Mouse (Mus musculus) hindbrain, postnatal 0 days (tissue): ENCODE results near the gene Fras1. TPM values are rescaled to one million over a fixed set of nuclear protein-coding genes. Genes with fewer than 3 reads are reported as not detected.

Experiments
- ATAC-seq: fragments of 200-750 bp; cut with Nextera tagmentation; 2 replicates; pipeline ENCODE4 v1.8.0; 2017; ENCODE audit warnings: mild to moderate bottlenecking, moderate TSS enrichment, moderate library complexity
- DNase-seq: peaks from one replicate; pipeline ENCODE4 v3.0.0-alpha.2; 2015; ENCODE audit warnings: low spot score
- H3K27ac ChIP-seq: fragments of 300-500 bp; sonication (generic); 2 replicates; pipeline ENCODE4 v1.5.1; 2014; ENCODE audit warnings: mild to moderate bottlenecking
- H3K27me3 ChIP-seq: fragments of 300-500 bp; sonication (generic); 2 replicates; pipeline ENCODE4 v1.6.1; 2014; ENCODE audit warnings: low read length, mixed read lengths; ENCODE audit not compliant: insufficient read depth
- H3K36me3 ChIP-seq: fragments of 300-500 bp; sonication (generic); 2 replicates; pipeline ENCODE4 v1.6.1; 2014; ENCODE audit warnings: low read length, mixed read lengths; ENCODE audit not compliant: insufficient read depth
- H3K4me1 ChIP-seq: fragments of 300-500 bp; sonication (generic); 2 replicates; pipeline ENCODE4 v1.6.1; 2014; ENCODE audit warnings: antibody characterized with exemption, low read length, mixed read lengths; ENCODE audit not compliant: insufficient read depth
- H3K4me2 ChIP-seq: fragments of 300-500 bp; sonication (generic); 2 replicates; pipeline ENCODE4 v1.6.1; 2014; ENCODE audit warnings: low read depth, mild to moderate bottlenecking, low read length, moderate library complexity, mixed read lengths
- H3K4me3 ChIP-seq: fragments of 300-500 bp; sonication (generic); 2 replicates; pipeline ENCODE4 v1.5.1; 2014; ENCODE audit warnings: low read length
- H3K9ac ChIP-seq: fragments of 300-500 bp; sonication (generic); replicated peaks from 2 replicates; pipeline ENCODE4 v1.6.1; 2014; ENCODE audit warnings: mild to moderate bottlenecking, low read length, moderate library complexity, mixed read lengths
- H3K9me3 ChIP-seq: fragments of 300-500 bp; sonication (generic); 2 replicates; pipeline ENCODE4 v1.6.1; 2016; ENCODE audit warnings: low read length, mixed read lengths
- CTCF ChIP-seq: IDR thresholded peaks from 2 replicates; pipeline ENCODE4 v1.5.1; 2016; ENCODE audit warnings: antibody characterized with exemption, control low read depth, low read depth
- WGBS: fragments of 180-500 bp; shearing (Covaris S2); extraction: QIAGEN DNeasy Blood & Tissue Kit; methylation state at CpG from one replicate; pipeline ENCODE4 v1.1.7; 2014; 5-methylcytosine and 5-hydroxymethylcytosine counted together
- polyA plus RNA-seq: library from polyadenylated mRNA; unstranded; fragments of >200 nt; fragmentation: Nextera tagmentation; extraction: Ambion mirVana; gene quantifications from 2 replicates; pipeline ENCODE4 v1.2.1, GENCODE M21; 2015
- total RNA-seq: library from RNA; depleted of rRNA; stranded (reverse); fragments of >200 nt; gene quantifications from 2 replicates; pipeline ENCODE4 v1.2.3, GENCODE M21; 2014

The Fras1 gene
- total and polyA plus RNA-seq, 2 experiments from 2014 or later, result 2.9 to 15.3 TPM

DNA sequence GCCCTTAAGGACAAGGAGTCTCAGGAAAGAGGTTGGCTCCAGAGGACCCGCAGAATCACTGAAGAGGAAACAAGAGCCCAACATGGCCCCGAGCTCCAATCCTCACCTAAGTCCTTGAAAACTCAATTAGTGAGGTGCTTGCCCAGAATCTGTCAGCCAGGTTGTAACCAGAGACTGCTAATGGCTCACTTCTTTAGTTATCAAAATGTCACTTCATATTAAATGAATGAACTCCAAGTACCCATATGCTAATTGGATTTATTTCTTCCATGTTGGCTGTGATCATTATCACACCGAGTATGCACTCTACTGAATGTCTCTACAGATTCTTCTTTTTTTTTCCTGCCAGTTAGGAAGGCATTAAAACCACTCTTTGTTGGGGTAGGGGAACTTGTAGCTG lies 47.8 kb downstream of the Fras1 start:
- no peak overlapping the region for H3K9ac ChIP-seq
- H3K27ac ChIP-seq, result no peak overlapping the region
- no peaks in the 10 kb centered on the region for H3K27me3 ChIP-seq
- 63% methylated on average over 3 of the region's 3 CpGs for WGBS
- ATAC-seq, result peak; percentile 49
- no peak for TF ChIP-seq CTCF
- no peaks in the 10 kb centered on the region for H3K9me3 ChIP-seq
- DNase-seq, result peak; percentile 44
- H3K4me3 ChIP-seq, result no peak overlapping the region
- no peaks in the 10 kb centered on the region for H3K4me1 ChIP-seq
- H3K36me3 ChIP-seq, result no peaks in the 10 kb centered on the region
- no peak overlapping the region for H3K4me2 ChIP-seq

DNA sequence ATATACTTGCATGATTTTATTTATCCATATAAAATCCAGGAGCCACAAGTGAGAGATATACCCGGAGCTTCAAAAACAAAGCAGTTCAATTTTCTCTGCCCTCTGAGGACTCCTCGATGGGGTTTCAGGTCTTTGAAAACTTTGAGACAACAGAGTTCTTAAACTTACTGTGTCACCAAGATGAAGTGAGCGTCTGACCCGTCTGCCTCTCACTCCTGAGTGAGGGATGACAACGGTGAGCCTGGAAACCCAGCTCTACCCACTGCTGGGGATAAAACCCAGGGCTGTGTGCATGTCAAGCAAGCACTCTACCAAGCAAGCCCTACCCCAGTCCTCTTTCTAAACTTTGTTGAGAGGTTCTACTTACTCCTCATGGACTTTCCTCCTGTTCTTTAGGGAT lies 49.0 kb downstream of the Fras1 start:
- no peaks in the 10 kb centered on the region for H3K27me3 ChIP-seq
- H3K9ac ChIP-seq, result no peak overlapping the region
- no peak for ATAC-seq
- no peaks in the 10 kb centered on the region for H3K4me1 ChIP-seq
- H3K36me3 ChIP-seq, result no peaks in the 10 kb centered on the region
- no peak overlapping the region for H3K27ac ChIP-seq
- H3K4me2 ChIP-seq, result no peak overlapping the region
- 87% methylated on average over 5 of the region's 5 CpGs for WGBS
- no peak for TF ChIP-seq CTCF
- H3K9me3 ChIP-seq, result no peaks in the 10 kb centered on the region
- DNase-seq, result no peak
- H3K4me3 ChIP-seq, result no peak overlapping the region

- Histone ChIP-seq H3K4me3 (no peak overlapping the region), H3K4me2 (no peak overlapping the region), H3K9ac (no peak overlapping the region), H3K27me3 (no peaks in the 10 kb centered on the region), H3K9me3 (no peaks in the 10 kb centered on the region), H3K36me3 (no peaks in the 10 kb centered on the region), H3K4me1 (no peaks in the 10 kb centered on the region), H3K27ac (no peak overlapping the region)
- DNase-seq (no peak), ATAC-seq (no peak)
- 87% methylated on average over 8 of the region's 8 CpGs for WGBS
- no peak for TF ChIP-seq CTCF
Observed at GRCm38 (mm10) chr5:96425391-96425790, 51.6 kb downstream of the Fras1 start.

GRCm38 (mm10) chr5:96429532-96430141 lies 55.9 kb downstream of the Fras1 start:
- Histone ChIP-seq H3K9me3 (no peaks in the 10 kb centered on the region), H3K27me3 (no peaks in the 10 kb centered on the region), H3K9ac (no peak overlapping the region), H3K36me3 (no peaks in the 10 kb centered on the region), H3K4me3 (no peak overlapping the region), H3K4me1 (no peaks in the 10 kb centered on the region), H3K4me2 (no peak overlapping the region), H3K27ac (no peak overlapping the region)
- WGBS, result 85% methylated on average over 13 of the region's 13 CpGs
- DNase-seq (no peak), ATAC-seq (no peak)
- no peak for TF ChIP-seq CTCF

- no peak for TF ChIP-seq CTCF
- Histone ChIP-seq H3K4me3 (no peak overlapping the region), H3K36me3 (no peaks in the 10 kb centered on the region), H3K4me1 (no peaks in the 10 kb centered on the region), H3K9ac (no peak overlapping the region), H3K27me3 (no peaks in the 10 kb centered on the region), H3K27ac (no peak overlapping the region), H3K4me2 (no peak overlapping the region), H3K9me3 (no peaks in the 10 kb centered on the region)
- DNase-seq (no peak), ATAC-seq (no peak)
- 67% methylated on average over 4 of the region's 4 CpGs for WGBS
Observed at GRCm38 (mm10) chr5:96437870-96438269, 64.1 kb downstream of the Fras1 start.

DNA sequence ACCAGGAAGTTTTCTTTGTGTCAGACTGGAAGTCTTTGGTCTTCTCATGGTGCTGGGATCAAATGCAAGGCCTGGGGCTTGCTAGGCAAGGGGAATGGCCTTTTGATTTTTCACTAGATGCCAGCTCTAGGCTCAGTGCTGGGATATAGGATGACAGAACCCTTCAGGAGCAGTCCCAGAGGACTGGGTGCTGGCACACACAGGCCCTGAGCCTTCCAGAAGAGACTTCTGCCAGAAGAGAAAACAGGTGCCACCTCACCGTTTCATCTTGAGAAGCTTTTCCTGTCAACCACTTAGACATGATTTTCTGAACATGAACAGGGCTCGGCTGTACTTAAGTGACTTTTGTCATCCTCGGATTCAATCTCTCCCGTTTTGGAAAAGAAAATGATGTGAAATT lies 66.1 kb downstream of the Fras1 start:
- no peak for ATAC-seq
- H3K4me2 ChIP-seq, result no peak overlapping the region
- WGBS, result 79% methylated on average over 4 of the region's 4 CpGs

DNA sequence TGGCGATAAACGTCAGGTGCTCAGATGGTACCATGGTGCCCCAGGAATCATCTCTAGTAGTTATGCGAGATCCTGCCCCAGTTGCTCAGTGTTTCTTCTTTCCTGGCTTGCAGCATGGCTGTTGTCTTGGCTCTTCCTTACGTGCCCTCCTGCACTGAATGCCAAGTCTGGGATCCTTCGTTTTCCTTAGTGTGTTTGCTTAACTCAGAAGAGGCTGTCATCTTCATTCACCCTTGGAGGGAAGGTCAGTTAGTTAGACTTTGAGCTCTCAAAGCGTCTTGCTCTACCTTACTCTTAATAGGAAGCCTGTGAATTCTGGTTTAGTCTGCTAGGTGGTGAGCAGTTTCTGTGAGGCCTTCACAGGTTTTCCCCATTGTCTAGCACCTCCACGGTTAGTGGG lies 73.7 kb downstream of the Fras1 start:
- no peak for TF ChIP-seq CTCF
- Histone ChIP-seq H3K27me3 (no peaks in the 10 kb centered on the region), H3K4me3 (no peak overlapping the region), H3K4me1 (no peaks in the 10 kb centered on the region), H3K4me2 (no peak overlapping the region), H3K36me3 (no peaks in the 10 kb centered on the region), H3K27ac (no peak overlapping the region), H3K9me3 (no peaks in the 10 kb centered on the region), H3K9ac (no peak overlapping the region)
- ATAC-seq (no peak), DNase-seq (no peak)
- 94% methylated on average over 7 of the region's 7 CpGs for WGBS

More for the DNA sequence above, 66.1 kb downstream of the Fras1 start:
- Histone ChIP-seq H3K4me3 (no peak overlapping the region), H3K27ac (no peak overlapping the region), H3K9ac (no peak overlapping the region), H3K36me3 (no peaks in the 10 kb centered on the region), H3K27me3 (no peaks in the 10 kb centered on the region), H3K9me3 (no peaks in the 10 kb centered on the region), H3K4me1 (no peaks in the 10 kb centered on the region)
- DNase-seq, result no peak
- TF ChIP-seq CTCF, result no peak
